Mouse (Mus musculus) right cerebral cortex, adult 18-20 months (tissue): ENCODE data around the gene Tgfbr3.
A peak's percentile ranks its signal among the peaks of the same experiment; 100 is the strongest.

Experiments
- DNase-seq: peaks from one replicate; pipeline ENCODE4 v3.0.0; 2022; ENCODE audit warnings: mixed read lengths

The Tgfbr3 gene

GRCm38 (mm10) chr5:107167373-107167772 is 122.1 kb downstream of the Tgfbr3 start:
- no peak for DNase-seq

DNA sequence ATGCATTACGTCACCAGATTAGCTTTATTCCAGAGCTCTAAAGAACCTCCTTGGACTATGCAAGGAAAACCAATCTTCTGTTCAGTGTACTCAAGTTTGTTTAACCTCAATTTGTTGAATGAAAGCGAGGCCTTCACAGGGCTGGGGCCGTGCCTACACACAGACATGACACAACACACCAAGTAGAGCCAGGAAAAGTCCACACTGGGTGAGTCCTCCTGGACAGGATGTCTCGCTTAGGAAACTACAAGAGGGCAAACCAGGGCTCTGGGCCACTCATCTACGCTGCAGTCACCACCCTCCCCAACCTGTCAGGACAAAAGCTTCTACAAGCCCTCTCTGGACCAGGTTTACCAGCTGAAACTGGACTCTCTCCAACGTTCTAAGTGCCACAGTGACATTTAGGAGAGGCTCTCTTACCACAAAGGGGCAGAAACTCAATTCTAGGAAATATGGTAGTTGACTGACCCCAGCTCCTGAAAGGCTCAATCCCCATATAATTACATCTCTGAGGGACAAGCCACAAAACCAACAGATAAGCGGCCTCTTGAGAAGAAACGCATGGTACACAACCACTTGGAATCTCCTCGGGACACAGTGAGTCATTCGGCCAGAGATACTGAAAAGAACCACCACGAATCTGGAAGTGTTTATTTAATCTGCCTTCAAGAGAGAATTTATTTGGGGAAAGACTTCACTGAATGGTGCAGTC is 122.6 kb downstream of the Tgfbr3 start:
- no peak for DNase-seq

- DNase-seq: no peak
Observed at GRCm38 (mm10) chr5:107165734-107166133, 123.7 kb downstream of the Tgfbr3 start.

DNA sequence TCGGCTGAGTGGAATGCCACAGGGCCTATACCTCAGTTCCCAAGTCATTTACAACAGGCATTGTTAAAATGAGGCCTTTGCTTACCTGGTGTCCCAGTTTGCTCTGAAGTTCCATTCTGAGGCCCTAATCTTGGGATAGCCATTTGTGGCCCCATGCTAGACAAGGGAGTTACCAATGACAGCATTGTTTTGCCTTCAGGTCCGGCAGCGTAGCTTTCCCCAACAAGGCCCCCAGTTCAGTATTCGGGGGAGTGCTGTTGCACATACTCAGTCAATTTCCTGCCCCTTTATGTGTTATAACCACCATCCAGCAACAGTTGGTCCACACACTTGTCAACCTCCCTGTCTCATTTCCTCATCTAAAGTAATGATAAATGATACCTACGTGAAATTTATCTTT is 124.2 kb downstream of the Tgfbr3 start:
- no peak for DNase-seq

DNA sequence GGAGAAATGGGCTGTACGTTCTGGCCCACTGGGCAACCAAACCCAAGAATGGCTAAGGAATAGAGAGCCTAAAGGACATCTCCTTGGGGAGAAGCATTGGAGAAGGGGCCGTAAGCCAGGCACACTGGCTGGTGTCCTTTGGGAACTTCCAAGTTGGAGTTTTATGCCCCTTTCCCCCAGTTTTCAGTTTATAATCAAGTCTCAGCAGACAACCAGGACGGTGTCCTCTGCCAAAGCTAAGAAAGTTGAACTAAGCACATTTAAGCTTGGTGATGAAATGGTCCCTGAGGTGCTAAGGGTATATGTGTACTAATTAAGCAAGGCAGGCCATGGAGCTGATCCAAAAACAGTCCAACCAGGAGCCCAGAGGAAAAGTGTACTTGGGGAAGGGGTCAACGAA is 124.6 kb downstream of the Tgfbr3 start:
- DNase-seq: no peak

GRCm38 (mm10) chr5:107164146-107164545 is 125.3 kb downstream of the Tgfbr3 start:
- no peak for DNase-seq

DNA sequence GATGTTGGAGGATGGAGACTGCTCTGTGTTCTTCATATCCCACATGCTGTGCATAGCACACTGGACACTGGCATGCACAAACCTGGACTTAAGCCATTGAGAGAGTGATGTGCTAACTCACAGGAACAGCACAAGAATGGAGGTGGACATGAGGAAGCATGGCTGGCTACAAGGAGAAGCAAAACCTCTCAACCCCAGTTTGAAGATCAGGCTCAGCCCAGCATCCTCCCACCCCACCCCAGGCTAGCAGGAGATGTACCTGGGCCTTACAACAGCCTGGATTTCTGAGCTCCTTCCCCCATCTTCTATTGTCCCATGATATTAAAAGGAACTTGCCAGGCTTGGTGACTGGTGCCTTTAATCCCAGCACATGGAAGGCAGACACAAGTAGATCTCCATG is 126.1 kb downstream of the Tgfbr3 start:
- no peak for DNase-seq

DNA sequence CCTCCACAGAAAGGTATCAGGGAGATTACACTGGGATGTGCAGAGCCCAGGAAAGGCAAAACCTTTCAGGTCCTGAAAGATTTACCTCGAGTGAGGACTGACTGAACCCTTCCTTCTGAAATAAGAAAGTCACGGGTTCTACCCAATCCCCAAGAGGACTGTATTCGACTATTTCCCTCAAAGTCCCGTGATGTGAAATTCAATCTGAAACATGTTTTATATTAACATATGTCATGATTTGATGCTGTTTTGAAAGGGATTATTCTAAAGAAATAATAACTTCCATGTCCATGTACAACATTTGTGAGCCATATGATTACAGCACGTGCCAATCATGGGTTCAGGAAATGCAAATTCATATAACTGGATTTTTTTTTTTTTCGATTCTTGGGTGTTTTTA is 126.6 kb downstream of the Tgfbr3 start:
- DNase-seq: no peak

DNA sequence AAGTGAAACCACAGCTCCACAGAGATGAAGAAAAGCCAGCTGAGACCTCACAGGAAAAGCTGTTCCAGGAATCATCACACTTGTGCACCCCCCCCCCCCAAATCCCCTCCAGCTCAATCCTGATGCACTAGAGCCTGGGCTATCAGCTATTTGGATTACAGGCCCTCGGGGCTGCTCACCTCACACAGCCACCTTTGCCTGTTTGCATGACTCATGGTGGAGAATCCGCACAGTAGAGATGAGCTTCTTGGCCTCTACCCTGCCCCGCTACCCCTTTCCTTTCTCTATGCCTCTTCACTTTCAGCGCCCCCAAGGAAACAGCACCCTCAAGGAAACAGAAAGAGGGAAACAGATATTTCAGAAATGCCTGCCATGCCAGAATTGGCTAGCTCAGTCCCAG is 127.1 kb downstream of the Tgfbr3 start:
- no peak for DNase-seq

- no peak for DNase-seq
Observed at GRCm38 (mm10) chr5:107159914-107160890, 129.2 kb downstream of the Tgfbr3 start.

DNA sequence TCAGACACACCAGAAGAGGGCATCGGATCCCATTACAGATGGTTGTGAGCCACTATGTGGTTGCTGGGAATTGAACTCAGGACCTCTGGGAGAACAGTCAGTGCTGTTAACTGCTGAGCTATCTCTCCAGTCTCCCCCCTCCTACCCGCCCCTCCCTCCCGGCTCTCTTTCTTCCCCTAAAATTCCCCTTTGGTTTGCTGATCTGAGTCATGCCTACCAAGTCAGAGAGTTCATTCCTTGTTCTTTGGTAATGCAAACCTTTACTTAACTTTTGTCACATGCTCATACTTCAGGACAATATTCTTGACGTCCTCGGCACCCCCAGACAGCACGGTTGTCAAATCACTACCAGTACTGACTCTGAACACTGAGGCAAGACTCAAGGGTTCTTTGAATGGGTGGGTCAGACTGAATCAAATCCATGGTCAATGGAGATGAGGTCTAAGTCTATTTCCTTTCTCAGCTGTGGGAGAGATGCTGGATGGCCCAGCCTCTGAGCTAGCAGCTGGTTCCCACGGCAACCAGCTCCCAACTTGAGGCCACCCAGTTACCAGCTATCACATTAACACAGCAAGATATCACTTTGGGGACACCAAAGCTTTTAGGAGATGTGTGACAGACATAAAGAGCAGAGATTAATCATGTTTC is 130.8 kb downstream of the Tgfbr3 start:
- DNase-seq: no peak

- DNase-seq: no peak
Observed at GRCm38 (mm10) chr5:107157384-107157783, 132.0 kb downstream of the Tgfbr3 start.

DNA sequence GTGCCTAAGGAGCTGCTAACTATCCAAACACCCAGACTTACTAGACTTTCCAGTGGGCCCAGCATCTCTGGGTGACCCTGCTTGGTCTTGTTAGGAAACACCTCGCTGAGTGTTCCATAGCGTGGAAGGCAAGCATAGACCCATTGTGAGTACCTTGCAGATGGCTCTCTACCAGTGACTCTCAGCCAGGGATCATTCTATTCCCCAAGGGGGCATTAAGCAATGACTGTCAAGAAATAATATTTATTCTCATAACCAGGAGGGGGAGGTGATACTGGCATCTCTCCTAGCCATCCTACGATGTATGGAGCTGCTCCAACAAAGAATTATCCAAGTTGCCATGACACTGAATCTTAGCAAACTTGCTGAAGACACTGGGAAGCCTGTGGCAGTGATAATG is 133.3 kb downstream of the Tgfbr3 start:
- no peak for DNase-seq

DNA sequence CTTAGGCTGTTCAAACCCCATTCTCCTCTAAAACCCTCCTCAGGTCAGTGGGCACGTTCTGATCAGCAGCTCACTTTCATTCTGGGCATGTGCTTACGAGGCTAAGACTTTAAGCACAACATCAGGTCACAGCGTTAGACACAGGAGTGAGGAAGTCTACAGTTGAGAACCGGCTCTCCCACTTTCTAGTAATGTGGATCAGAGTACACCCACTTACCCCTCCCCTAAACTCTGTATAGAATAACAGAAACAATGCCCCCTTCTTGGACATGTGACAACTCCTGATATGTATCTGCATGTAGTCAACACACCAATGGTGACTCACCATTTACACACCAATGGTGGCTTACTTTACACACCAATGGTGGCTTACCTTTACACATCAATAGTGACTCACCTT is 136.4 kb downstream of the Tgfbr3 start:
- DNase-seq: no peak

DNA sequence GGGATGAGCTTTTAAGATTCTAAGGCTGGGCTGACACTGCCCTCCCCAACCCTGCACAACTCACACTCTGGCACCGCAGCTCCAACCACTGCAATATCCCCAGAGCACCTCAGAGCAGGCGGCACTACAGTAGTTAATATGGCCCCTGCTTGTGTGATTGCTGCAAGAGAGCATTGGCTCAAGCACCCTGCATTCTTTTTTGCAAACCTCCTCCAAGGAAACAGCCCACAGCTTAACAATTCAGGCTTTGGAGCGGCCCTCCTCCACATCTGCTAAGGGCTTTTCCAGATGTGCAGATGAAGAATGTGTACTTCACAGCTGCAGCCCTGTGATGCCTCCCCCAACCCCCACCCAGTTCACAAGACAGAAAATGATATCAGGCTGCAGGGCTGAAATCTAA is 138.1 kb downstream of the Tgfbr3 start:
- no peak for DNase-seq

GRCm38 (mm10) chr5:107150555-107151312 is 138.7 kb downstream of the Tgfbr3 start:
- no peak for DNase-seq

- peak; percentile 60 for DNase-seq
Observed at GRCm38 (mm10) chr5:107147951-107148766, 141.3 kb downstream of the Tgfbr3 start.

DNA sequence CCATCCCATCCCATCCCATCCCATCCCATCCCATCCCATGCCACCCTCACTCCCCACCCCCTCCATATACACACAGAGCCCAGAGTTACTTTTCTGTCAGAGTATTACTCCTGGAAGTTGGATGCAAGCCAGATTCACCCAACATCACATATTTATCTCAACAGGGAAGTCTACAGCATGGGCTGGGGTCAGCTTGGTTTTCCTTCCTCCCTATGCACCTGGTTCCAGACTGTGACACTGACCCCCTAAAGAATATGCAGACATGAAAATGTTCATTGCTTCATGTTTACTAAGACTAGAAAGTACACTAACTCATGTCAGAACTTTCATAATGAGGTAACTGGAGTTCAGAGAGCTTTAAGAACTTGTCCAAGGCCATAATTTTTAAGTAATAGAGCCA is 142.0 kb downstream of the Tgfbr3 start:
- DNase-seq: no peak

DNA sequence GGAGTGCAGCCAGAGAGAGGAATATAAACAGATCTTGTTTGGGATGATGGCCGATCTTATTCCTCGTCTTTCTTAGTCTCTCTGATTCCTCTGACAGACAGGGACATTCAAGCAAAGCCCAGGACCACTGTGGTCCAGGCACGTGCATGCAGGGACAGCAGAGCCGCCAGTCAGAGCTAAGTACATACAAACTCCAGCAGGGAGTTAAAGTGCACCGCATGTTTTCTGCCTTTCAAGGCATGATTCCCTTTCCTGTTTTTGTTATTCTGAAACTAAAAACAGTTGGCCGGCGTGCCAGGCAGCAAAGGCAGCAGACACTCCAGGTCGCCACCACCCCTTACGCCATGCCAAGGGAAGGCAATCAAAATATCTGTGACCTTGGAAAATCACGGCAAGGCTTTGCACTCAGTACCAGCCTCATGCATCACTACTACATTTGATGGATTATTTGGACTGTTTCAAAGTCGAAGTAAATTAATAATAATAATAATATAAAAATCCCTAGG is 143.3 kb downstream of the Tgfbr3 start:
- DNase-seq: no peak

- DNase-seq: no peak
Observed at GRCm38 (mm10) chr5:107145125-107145524, 144.3 kb downstream of the Tgfbr3 start.

DNA sequence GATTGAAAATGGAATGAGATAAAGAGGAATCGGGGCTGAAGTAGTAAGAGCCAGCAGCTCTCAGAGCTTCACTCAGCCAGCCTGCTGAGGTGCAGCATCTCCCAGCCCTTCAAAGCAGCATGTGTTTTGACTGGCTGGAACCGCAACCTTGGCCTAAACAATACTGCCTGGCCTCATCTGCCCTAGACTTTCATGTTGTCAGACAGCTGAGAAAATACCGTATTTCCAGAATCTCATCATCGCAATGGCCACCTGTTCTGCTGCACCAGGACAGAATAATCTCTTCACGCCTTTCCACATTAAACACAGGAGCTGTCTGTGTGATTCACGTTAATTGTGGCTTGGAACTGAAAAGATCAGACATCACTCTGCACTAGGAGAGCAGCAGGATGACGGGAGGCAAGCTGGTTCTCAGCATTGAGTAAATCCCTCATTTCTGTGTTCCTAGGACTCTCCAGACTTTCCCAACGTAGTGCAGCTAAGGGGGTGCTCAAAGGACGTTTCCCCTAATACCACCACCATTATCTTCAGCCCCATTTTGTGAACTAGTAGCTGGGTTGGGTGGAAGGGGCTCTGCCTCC is 145.1 kb downstream of the Tgfbr3 start:
- no peak for DNase-seq
